Mouse (Mus musculus): ENCODE measurements around the gene Mast3. TPM values are rescaled to one million over a fixed set of nuclear protein-coding genes. Genes with fewer than 3 reads are reported as not detected.

Mast3 gene
- polyA plus RNA-seq, 1 experiment from 2014 or later: 30.8 TPM

- ATAC-seq: no peak
- Histone ChIP-seq H3K9me3 (ENCODE audit: control insufficient read depth, low read length) (no peaks in the 10 kb centered on the region), H3K4me1 (replicated peaks; ENCODE audit: control insufficient read depth, insufficient read depth, low read length) (peaks cover 52% of the 10 kb centered on the region), H3K36me3 (ENCODE audit: control insufficient read depth, insufficient read depth) (peaks cover 7% of the 10 kb centered on the region; the same call in 1 of the 2 replicates), H3K27me3 (replicated peaks; ENCODE audit: control insufficient read depth, insufficient read depth, low read length) (no peaks in the 10 kb centered on the region), H3K27ac (ENCODE audit: low read length) (peak overlapping the region; percentile 69), H3K9ac (replicated peaks; ENCODE audit: low read depth, low read length) (0 out of 2 replicates have a peak overlapping the region, but pooled peaks have one; percentile 19), H3K4me3 (replicated peaks; ENCODE audit: low read length) (no peak overlapping the region), H3K4me2 (ENCODE audit: low read length) (no peak overlapping the region)
- 54% methylated on average over 22 of the region's 22 CpGs for WGBS
Measured at GRCm38 (mm10) chr8:70757523-70758307, 47.1 kb downstream of the Mast3 start.

- WGBS: 90% methylated on average over 6 of the region's 6 CpGs
- Histone ChIP-seq H3K4me3 (replicated peaks; ENCODE audit: low read length) (no peak overlapping the region), H3K36me3 (ENCODE audit: control insufficient read depth, insufficient read depth) (peaks cover 7% of the 10 kb centered on the region; the same call in 1 of the 2 replicates), H3K27me3 (replicated peaks; ENCODE audit: control insufficient read depth, insufficient read depth, low read length) (no peaks in the 10 kb centered on the region), H3K4me2 (ENCODE audit: low read length) (no peak overlapping the region), H3K9ac (replicated peaks; ENCODE audit: low read depth, low read length) (no peak overlapping the region), H3K27ac (ENCODE audit: low read length) (no peak overlapping the region), H3K9me3 (ENCODE audit: control insufficient read depth, low read length) (no peaks in the 10 kb centered on the region), H3K4me1 (replicated peaks; ENCODE audit: control insufficient read depth, insufficient read depth, low read length) (peaks cover 52% of the 10 kb centered on the region)
- ATAC-seq: no peak
Measured at GRCm38 (mm10) chr8:70756476-70757040, 48.3 kb downstream of the Mast3 start.

GRCm38 (mm10) chr8:70755661-70756475 is 49.0 kb downstream of the Mast3 start:
- Histone ChIP-seq H3K4me1 (replicated peaks; ENCODE audit: control insufficient read depth, insufficient read depth, low read length) (peaks cover 48% of the 10 kb centered on the region), H3K9me3 (ENCODE audit: control insufficient read depth, low read length) (no peaks in the 10 kb centered on the region), H3K36me3 (ENCODE audit: control insufficient read depth, insufficient read depth) (peaks cover 7% of the 10 kb centered on the region; the same call in 1 of the 2 replicates), H3K27ac (ENCODE audit: low read length) (no peak overlapping the region), H3K9ac (replicated peaks; ENCODE audit: low read depth, low read length) (peak overlapping the region; percentile 77), H3K4me2 (ENCODE audit: low read length) (peak overlapping the region; percentile 76), H3K4me3 (replicated peaks; ENCODE audit: low read length) (peak overlapping the region; percentile 56), H3K27me3 (replicated peaks; ENCODE audit: control insufficient read depth, insufficient read depth, low read length) (no peaks in the 10 kb centered on the region)
- 85% methylated on average over 24 of the region's 24 CpGs for WGBS
- no peak for ATAC-seq

GRCm38 (mm10) chr8:70754871-70755660 is 49.8 kb downstream of the Mast3 start:
- H3K4me1 ChIP-seq (replicated peaks; ENCODE audit: control insufficient read depth, insufficient read depth, low read length): peaks cover 45% of the 10 kb centered on the region
- H3K27ac ChIP-seq (ENCODE audit: low read length): peak overlapping the region; percentile 71
- H3K9ac ChIP-seq (replicated peaks; ENCODE audit: low read depth, low read length): peak overlapping the region; percentile 77
- no peaks in the 10 kb centered on the region for H3K27me3 ChIP-seq (replicated peaks; ENCODE audit: control insufficient read depth, insufficient read depth, low read length)
- H3K9me3 ChIP-seq (ENCODE audit: control insufficient read depth, low read length): no peaks in the 10 kb centered on the region
- peak; percentile 39 for ATAC-seq
- H3K36me3 ChIP-seq (ENCODE audit: control insufficient read depth, insufficient read depth): peaks cover 7% of the 10 kb centered on the region; the same call in 1 of the 2 replicates
- peak overlapping the region; percentile 76 for H3K4me2 ChIP-seq (ENCODE audit: low read length)
- H3K4me3 ChIP-seq (replicated peaks; ENCODE audit: low read length): peak overlapping the region; percentile 56
- 10% methylated on average over 50 of the region's 50 CpGs for WGBS

GRCm38 (mm10) chr8:70754043-70754870 is 50.6 kb downstream of the Mast3 start, which contains the start of gene Rab3a:
Gene Rab3a, plus strand, starts transcription at chr8:70754679.
- Histone ChIP-seq H3K36me3 (ENCODE audit: control insufficient read depth, insufficient read depth) (peaks cover 7% of the 10 kb centered on the region; the same call in 1 of the 2 replicates), H3K27me3 (replicated peaks; ENCODE audit: control insufficient read depth, insufficient read depth, low read length) (no peaks in the 10 kb centered on the region), H3K27ac (ENCODE audit: low read length) (peak within 1 kb of the TSS; percentile 71), H3K9me3 (ENCODE audit: control insufficient read depth, low read length) (no peaks in the 10 kb centered on the region), H3K4me1 (replicated peaks; ENCODE audit: control insufficient read depth, insufficient read depth, low read length) (peaks cover 37% of the 10 kb centered on the region), H3K4me3 (replicated peaks; ENCODE audit: low read length) (peak within 1 kb of the TSS; percentile 56), H3K4me2 (ENCODE audit: low read length) (peak within 1 kb of the TSS; percentile 76), H3K9ac (replicated peaks; ENCODE audit: low read depth, low read length) (peak within 1 kb of the TSS; percentile 77)
- 8% methylated on average over 37 of the region's 37 CpGs for WGBS
- ATAC-seq: peak; percentile 98

GRCm38 (mm10) chr8:70753151-70753550 is 51.7 kb downstream of the Mast3 start:
- Histone ChIP-seq H3K4me1 (replicated peaks; ENCODE audit: control insufficient read depth, insufficient read depth, low read length) (peaks cover 26% of the 10 kb centered on the region), H3K4me3 (replicated peaks; ENCODE audit: low read length) (no peak overlapping the region), H3K36me3 (ENCODE audit: control insufficient read depth, insufficient read depth) (peaks cover 4% of the 10 kb centered on the region; the same call in 1 of the 2 replicates), H3K9me3 (ENCODE audit: control insufficient read depth, low read length) (no peaks in the 10 kb centered on the region), H3K9ac (replicated peaks; ENCODE audit: low read depth, low read length) (no peak overlapping the region), H3K27ac (ENCODE audit: low read length) (0 out of 2 replicates have a peak overlapping the region, but pooled peaks have one; percentile 5), H3K27me3 (replicated peaks; ENCODE audit: control insufficient read depth, insufficient read depth, low read length) (peaks cover under 1% of the 10 kb centered on the region; the same call in 1 of the 2 replicates), H3K4me2 (ENCODE audit: low read length) (no peak overlapping the region)
- ATAC-seq: no peak
- WGBS: 41% methylated on average over 21 of the region's 21 CpGs

- no peak overlapping the region for H3K27ac ChIP-seq (ENCODE audit: low read length)
- H3K27me3 ChIP-seq (replicated peaks; ENCODE audit: control insufficient read depth, insufficient read depth, low read length): peaks cover 4% of the 10 kb centered on the region; the same call in 1 of the 2 replicates
- no peak overlapping the region for H3K4me3 ChIP-seq (replicated peaks; ENCODE audit: low read length)
- peaks cover 16% of the 10 kb centered on the region for H3K4me1 ChIP-seq (replicated peaks; ENCODE audit: control insufficient read depth, insufficient read depth, low read length)
- ATAC-seq: no peak
- no peaks in the 10 kb centered on the region for H3K9me3 ChIP-seq (ENCODE audit: control insufficient read depth, low read length)
- H3K4me2 ChIP-seq (ENCODE audit: low read length): no peak overlapping the region
- H3K36me3 ChIP-seq (ENCODE audit: control insufficient read depth, insufficient read depth): peaks cover 4% of the 10 kb centered on the region; the same call in 1 of the 2 replicates
- WGBS: 40% methylated on average over 11 of the region's 11 CpGs
- H3K9ac ChIP-seq (replicated peaks; ENCODE audit: low read depth, low read length): no peak overlapping the region
Measured at GRCm38 (mm10) chr8:70752000-70752764, 52.7 kb downstream of the Mast3 start.
